Mouse (Mus musculus) liver, postnatal 0 days (tissue): ENCODE measurements around the gene Specc1l.

Source experiments
- CTCF ChIP-seq: sonication (generic); IDR thresholded peaks from 2 replicates; pipeline ENCODE4 v1.5.1; 2016; ENCODE audit warnings: antibody characterized with exemption, low read depth
- EP300 ChIP-seq: IDR thresholded peaks from 2 replicates; pipeline ENCODE4 v1.6.1; 2016; ENCODE audit warnings: antibody characterized with exemption, low read depth, mild to moderate bottlenecking

DNA sequence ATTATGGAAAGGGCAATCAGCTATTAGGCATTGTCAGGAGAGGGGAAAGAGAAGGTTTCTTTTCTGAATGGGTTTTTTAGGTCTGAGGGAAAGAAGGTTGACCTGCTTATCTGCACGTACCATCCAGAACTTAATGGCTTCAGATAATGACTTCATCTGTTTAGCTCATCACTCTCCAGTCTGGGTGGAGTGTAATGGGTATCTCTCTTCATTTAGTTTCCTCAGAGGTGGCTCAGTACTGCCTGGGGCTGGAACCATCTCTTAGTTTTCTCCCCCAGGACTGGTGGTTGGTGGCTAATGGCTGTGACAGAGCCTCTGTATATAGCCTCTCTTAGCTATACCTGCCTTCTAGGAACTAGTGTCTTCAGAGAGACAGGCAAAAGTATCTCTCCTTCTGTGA lies 79.5 kb downstream of the Specc1l start:
- TF ChIP-seq CTCF, result no peak
- no peak for TF ChIP-seq EP300
